Mouse (Mus musculus): Measurements from ENCODE around the gene Bst2. TPM values are rescaled to one million over a fixed set of nuclear protein-coding genes. Genes with fewer than 3 reads are reported as not detected.

Bst2 gene
- total RNA-seq, 2 experiments from 2014 or later, result 3.0 to 3.5 TPM

DNA sequence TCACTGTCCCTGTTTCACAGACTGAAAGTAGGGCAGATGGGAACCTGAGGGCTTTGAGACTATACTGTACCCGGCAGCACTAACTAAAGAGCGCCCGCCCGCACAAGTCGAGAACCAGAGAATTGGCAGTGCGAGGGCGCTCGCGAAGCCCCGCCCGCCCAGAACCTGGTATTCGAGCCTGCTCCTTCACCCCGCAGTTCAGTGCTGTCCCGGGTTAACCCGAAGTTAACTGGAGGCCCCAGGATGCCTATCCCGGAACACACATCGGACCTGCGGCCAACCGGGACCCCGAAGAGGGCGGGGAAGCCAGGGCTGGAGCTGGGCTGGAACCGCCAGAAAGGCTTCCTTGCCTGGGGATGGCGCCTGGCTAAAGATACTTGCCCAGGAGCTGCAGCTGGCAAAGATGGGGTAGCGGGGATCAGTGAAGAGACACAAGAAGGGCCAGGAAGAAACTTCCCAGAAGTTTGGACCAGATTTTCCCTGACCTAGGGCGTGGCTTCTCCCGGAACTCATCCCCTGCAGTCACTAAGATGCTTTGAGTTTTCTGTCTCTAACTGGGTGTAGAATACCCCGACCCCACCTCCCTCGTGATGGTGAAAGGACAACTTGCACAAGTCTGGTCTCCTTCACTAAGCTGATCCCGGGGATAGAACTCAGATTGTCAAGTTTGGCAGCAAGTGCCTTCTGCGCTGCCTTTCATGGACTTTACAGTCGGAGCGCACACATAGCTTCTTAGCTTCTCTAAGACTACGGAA is 49.4 kb downstream of the Bst2 start, which contains the start of gene Gtpbp3:
TSS of gene Gtpbp3 (plus strand) at position 413 of the 755 bp plus-strand sequence.
- peak; percentile 76 for DNase-seq
- intact Hi-C loops (cut with DNase I), result no loop called here

DNA sequence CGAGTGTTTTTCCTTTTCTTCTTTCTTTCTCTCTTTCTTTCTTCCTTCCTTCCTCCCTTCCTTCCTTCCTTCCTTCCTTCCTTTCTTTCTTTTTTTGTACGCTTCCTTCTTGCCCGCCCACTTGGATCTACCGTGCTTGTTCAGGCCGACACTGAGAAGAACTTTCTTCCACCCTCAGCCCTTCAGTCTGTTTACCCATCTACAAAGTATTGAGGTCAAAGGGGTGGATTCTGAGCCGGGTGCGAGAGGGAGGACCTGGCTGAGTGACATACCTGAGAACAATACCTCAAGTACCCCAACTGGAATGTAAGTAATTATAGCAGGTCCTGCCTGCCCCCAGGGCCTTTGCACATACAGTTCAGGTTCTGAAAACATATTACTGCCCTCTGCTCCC is 51.1 kb downstream of the Bst2 start:
- intact Hi-C loops (cut with DNase I), result no loop called here
- no peak for DNase-seq

DNA sequence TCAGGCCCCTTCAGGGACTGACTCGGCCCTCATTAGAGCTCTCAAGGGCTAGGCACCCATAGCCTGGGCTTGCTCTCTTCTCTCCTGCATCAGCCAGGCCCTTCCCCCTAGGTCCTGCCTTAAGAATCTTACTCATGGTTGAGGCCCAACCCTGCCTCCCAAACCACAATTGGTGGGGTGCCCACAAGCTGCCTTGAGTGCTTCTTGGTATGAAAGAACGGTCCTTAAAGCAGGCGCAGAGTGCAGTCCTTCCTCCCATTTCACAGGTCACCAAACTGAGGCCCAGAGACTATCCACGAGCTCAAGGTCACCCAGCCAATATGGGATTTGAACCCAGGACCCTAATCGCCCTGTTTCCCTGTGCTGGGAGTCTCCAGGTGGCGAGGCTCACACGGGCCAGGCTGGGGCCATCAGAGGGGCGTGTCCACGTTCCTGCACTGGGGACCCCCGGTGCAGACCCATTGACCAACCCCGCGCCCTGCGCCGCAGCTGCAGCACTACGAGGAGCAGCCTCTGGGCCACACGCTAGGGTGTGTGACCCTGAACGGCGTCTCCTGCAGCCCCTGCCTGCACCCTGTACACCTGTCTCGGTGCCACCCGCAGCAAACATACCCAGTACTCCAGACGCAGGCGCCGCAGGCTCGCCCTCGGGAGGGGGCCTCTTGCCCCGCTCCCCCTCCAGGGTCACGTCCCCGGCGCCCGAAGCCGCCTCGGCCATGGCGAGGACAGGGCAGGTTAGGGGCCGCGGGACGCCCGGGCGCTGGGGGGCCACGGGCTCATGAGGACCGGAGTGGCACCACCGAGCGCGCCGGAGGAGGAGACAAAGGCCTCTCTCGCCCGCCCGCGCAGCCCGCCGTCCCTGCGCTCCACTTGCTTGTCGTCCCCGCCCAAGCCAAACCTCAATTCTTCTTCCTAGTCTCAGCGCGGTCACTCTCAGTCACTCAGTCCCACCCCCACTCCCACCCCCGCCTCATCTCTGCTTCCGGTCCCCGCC is 51.8 kb downstream of the Bst2 start, which contains the start of gene Ano8:
TSS of gene Ano8 (minus strand) at position 822 of the 994 bp plus-strand sequence.
- peak; percentile 90 for DNase-seq
- intact Hi-C loops (cut with DNase I), result no loop called here

DNA sequence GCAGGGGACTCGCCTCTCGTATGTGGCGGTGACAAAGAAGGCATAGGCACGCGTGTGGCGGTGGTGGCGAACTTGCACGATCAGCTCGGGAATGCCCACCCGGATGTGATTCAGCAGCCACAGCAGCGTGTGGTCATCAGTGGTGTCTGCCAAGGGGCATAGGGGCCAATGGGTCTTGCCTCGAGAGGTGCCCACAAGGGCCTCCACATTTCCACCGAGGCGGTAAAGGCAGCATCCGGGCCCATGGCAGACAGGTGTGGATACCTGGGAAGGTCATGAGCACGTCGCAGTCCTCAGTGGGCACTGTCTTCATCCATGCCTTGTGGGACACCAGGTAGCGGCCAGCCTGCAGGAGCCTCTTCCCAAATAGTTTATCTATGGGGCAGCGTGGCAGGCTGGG is 52.5 kb downstream of the Bst2 start:
- intact Hi-C loops (cut with DNase I), result no loop called here
- no peak for DNase-seq

Other genes starting within 250 kb of the Bst2 start
- gene Use1, start 170.6 kb downstream of the Bst2 start, total RNA-seq (2021), result 100 to 1,000 TPM; 116 to 117 TPM
- gene Ocel1, start 166.2 kb downstream of the Bst2 start, total RNA-seq (2021), result 10 to 100 TPM; 17.9 to 18.5 TPM
- gene Nr2f6, start 155.5 kb downstream of the Bst2 start, total RNA-seq (2021), result 10 to 100 TPM; 32.2 to 33.1 TPM
- gene Ushbp1, start 141.7 kb downstream of the Bst2 start, total RNA-seq (2021), result 1 to 10 TPM; 6.5 TPM
- gene Babam1, start 140.6 kb downstream of the Bst2 start, total RNA-seq (2021), result 10 to 100 TPM; 75.8 to 88.0 TPM
- 1 to 10 TPM; 2.3 to 3.2 TPM for gene Ankle1, start 131.4 kb downstream of the Bst2 start, total RNA-seq (2021)
- gene Abhd8, start 73.8 kb downstream of the Bst2 start, total RNA-seq (2021), result 100 to 1,000 TPM; 113 to 121 TPM
- 10 to 100 TPM; 71.3 to 73.7 TPM for gene Mrpl34, start 72.5 kb downstream of the Bst2 start, total RNA-seq (2021)
- gene Dda1, start 68.3 kb downstream of the Bst2 start, total RNA-seq (2021), result 100 to 1,000 TPM; 135 to 139 TPM
- 10 to 100 TPM; 88.0 to 91.9 TPM for gene Ano8, start 51.5 kb downstream of the Bst2 start, total RNA-seq (2021)
- gene Gtpbp3, start 49.4 kb downstream of the Bst2 start, total RNA-seq (2021), result 10 to 100 TPM; 23.0 to 24.1 TPM
- 1 to 10 TPM; 6.2 to 7.3 TPM for gene Plvap, start 25.7 kb downstream of the Bst2 start, total RNA-seq (2021)
- gene Ccdc194, start 11.7 kb downstream of the Bst2 start, total RNA-seq (2021), result not detected
- 10 to 100 TPM; 37.4 to 40.7 TPM for gene Mvb12a, start 5.5 kb upstream of the Bst2 start, total RNA-seq (2021)
- gene Tmem221, start 21.4 kb upstream of the Bst2 start, total RNA-seq (2021), result not detected
- gene Nxnl1, start 29.1 kb upstream of the Bst2 start, total RNA-seq (2021), result not detected
- gene Slc27a1, start 31.4 kb upstream of the Bst2 start, total RNA-seq (2021), result 10 to 100 TPM; 60.5 to 71.1 TPM
- 10 to 100 TPM; 85.7 to 97.3 TPM for gene Pgls, start 54.7 kb upstream of the Bst2 start, total RNA-seq (2021)
- gene Fam129c, start 60.2 kb upstream of the Bst2 start, total RNA-seq (2021), result 1 to 10 TPM; 7.9 to 8.0 TPM
- gene Colgalt1, start 73.5 kb upstream of the Bst2 start, total RNA-seq (2021), result 10 to 100 TPM; 88.2 to 88.6 TPM
- gene Unc13a, start 134.3 kb upstream of the Bst2 start, total RNA-seq (2021), result 100 to 1,000 TPM; 204 to 221 TPM
- gene Jak3, start 138.8 kb upstream of the Bst2 start, total RNA-seq (2021), result 1 to 10 TPM; 4.5 to 5.5 TPM
- gene Insl3, start 151.8 kb upstream of the Bst2 start, total RNA-seq (2021), result 1 to 10 TPM in 1 of 2 experiments, under 1 TPM in 1; 0.70 to 1.6 TPM
- under 1 TPM; 0.22 to 0.36 TPM for gene B3gnt3, start 164.3 kb upstream of the Bst2 start, total RNA-seq (2021)
- 100 to 1,000 TPM; 153 to 162 TPM for gene Fcho1, start 188.3 kb upstream of the Bst2 start, total RNA-seq (2021)